Comparison of ENCODE assay signal across 9 mouse cellular contexts in genomic region chr17:25333943-25334342, GRCm38 (mm10). TPM values are rescaled to one million over a fixed set of nuclear protein-coding genes. Genes with fewer than 3 reads are reported as not detected.
DNase-seq lines count a peak whose midpoint lies in the region; ATAC-seq lines count a peak whose summit lies in the region.
"Had no signal": no experiment of that assay in that cellular context is flagged by ENCODE, and none has a peak within 500 bp of the region (broad histone marks: within the 10 kb centered on the region; RNA-seq: fewer than 3 reads in every experiment).

No protein-coding gene starts in this region.

- no peak for ATAC-seq in CD4-positive, CD25-positive, alpha-beta regulatory T cell, adult 4 months
- ATAC-seq in erythroblast, adult 5-6 weeks (replicated peaks; ENCODE audit: low FRiP score, poor library complexity, severe bottlenecking): peak; percentile 51; the same call in 1 of the 2 replicates

- 3% methylated on average over 8 of the region's 8 CpGs for WGBS in large intestine, adult 2 months

- peak; percentile 64 for DNase-seq in CD4-positive, CD25-positive, alpha-beta regulatory T cell, adult 2 months (ENCODE audit: low read depth, low spot score)
- DNase-seq in CD4-positive helper T cell, adult 2 months (ENCODE audit: low read depth, low spot score): peak; percentile 25
- DNase-seq in brain, adult 2 months (ENCODE audit: low read depth, low spot score): peak; percentile 69
- peak; percentile 10 for DNase-seq in large intestine, adult 2 months (ENCODE audit: low read depth, low spot score)
- peak; percentile 53 for DNase-seq in lung, postnatal 10 days
- DNase-seq in skeletal muscle tissue, adult 2 months (ENCODE audit: low read depth, low spot score): peak; percentile 7

RNA-seq across cellular contexts. Expression of gene Tpsab1, which starts 11.4 kb away (rescaled TPM):
- polyA plus RNA-seq in CD4-positive, CD25-positive, alpha-beta regulatory T cell, adult 4 months (2017; shearing (Covaris generic)): not detected
- not detected in 2 replicates for total RNA-seq in erythroblast, adult 5-6 weeks (2015; ENCODE audit: low replicate concordance)
- not detected in 2 replicates for total RNA-seq in erythroblast, adult 5-6 weeks (2017; ENCODE audit: low replicate concordance)
- not detected in 2 replicates for polyA plus RNA-seq in large intestine, adult 2 months (2012; rRNA removed)
- polyA plus RNA-seq: liver, embryonic 15.5 days had no signal

RNA-seq across cellular contexts. Expression of gene Prss29, which starts 15.5 kb away (rescaled TPM):
- not detected for polyA plus RNA-seq in CD4-positive, CD25-positive, alpha-beta regulatory T cell, adult 4 months (2017; shearing (Covaris generic))
- not detected in 2 replicates for total RNA-seq in erythroblast, adult 5-6 weeks (2015; ENCODE audit: low replicate concordance)
- not detected in 2 replicates for total RNA-seq in erythroblast, adult 5-6 weeks (2017; ENCODE audit: low replicate concordance)
- not detected in 2 replicates for polyA plus RNA-seq in large intestine, adult 2 months (2012; rRNA removed)
- polyA plus RNA-seq: liver, embryonic 15.5 days had no signal

RNA-seq across cellular contexts. Expression of gene Prss28, which starts 25.5 kb away (rescaled TPM):
- not detected for polyA plus RNA-seq in CD4-positive, CD25-positive, alpha-beta regulatory T cell, adult 4 months (2017; shearing (Covaris generic))
- total RNA-seq in erythroblast, adult 5-6 weeks (2015; ENCODE audit: low replicate concordance): not detected in 2 replicates
- not detected in 2 replicates for total RNA-seq in erythroblast, adult 5-6 weeks (2017; ENCODE audit: low replicate concordance)
- polyA plus RNA-seq in large intestine, adult 2 months (2012; rRNA removed): not detected in 2 replicates
- polyA plus RNA-seq: liver, embryonic 15.5 days had no signal

RNA-seq across cellular contexts. Expression of gene Tpsb2, which starts 32.2 kb away (rescaled TPM):
- polyA plus RNA-seq in CD4-positive, CD25-positive, alpha-beta regulatory T cell, adult 4 months (2017; shearing (Covaris generic)): not detected
- not detected in 2 replicates for total RNA-seq in erythroblast, adult 5-6 weeks (2015; ENCODE audit: low replicate concordance)
- not detected in 2 replicates for total RNA-seq in erythroblast, adult 5-6 weeks (2017; ENCODE audit: low replicate concordance)
- polyA plus RNA-seq in large intestine, adult 2 months (2012; rRNA removed): 0.58 and 0.59 TPM in 2 replicates

RNA-seq across cellular contexts. Expression of gene Tpsg1, which starts 35.1 kb away (rescaled TPM):
- not detected for polyA plus RNA-seq in CD4-positive, CD25-positive, alpha-beta regulatory T cell, adult 4 months (2017; shearing (Covaris generic))
- not detected in 2 replicates for total RNA-seq in erythroblast, adult 5-6 weeks (2015; ENCODE audit: low replicate concordance)
- total RNA-seq in erythroblast, adult 5-6 weeks (2017; ENCODE audit: low replicate concordance): not detected in 2 replicates
- 68.1 and 75.8 TPM in 2 replicates for polyA plus RNA-seq in large intestine, adult 2 months (2012; rRNA removed)

Comparison
In these comparisons a context has a peak if more than half of its experiments do, and no peak if none do; other contexts are left out.
1. DNase-seq: peak in every context shown above with its lines; median percentile 69 in brain, adult 2 months; 64 in CD4-positive, CD25-positive, alpha-beta regulatory T cell, adult 2 months; 53 in lung, postnatal 10 days; 25 in CD4-positive helper T cell, adult 2 months; 10 in large intestine, adult 2 months; 7 in skeletal muscle tissue, adult 2 months.